Mouse (Mus musculus) left cerebral cortex, postnatal 36 days (tissue): ENCODE data around the gene Fam198a. TPM values are rescaled to one million over a fixed set of nuclear protein-coding genes. Genes with fewer than 3 reads are reported as not detected.

Source experiments
- DNase-seq, 2 experiments: peaks; one replicate each; pipeline ENCODE4 v3.0.0; 2021 to 2022; ENCODE audit warnings: low spot score in 2 of 2, mixed read lengths in 1 of 2
- intact Hi-C: fragments of 180-260 bp; cut with DNase I; formaldehyde crosslinking; loops from one replicate; pipeline ENCODE4 v1.15.1; 2025
- total RNA-seq, 2 experiments: library from RNA; stranded (reverse); gene quantifications; 2 replicates each; pipeline ENCODE4 v1.2.3; 2021

The Fam198a gene
- total RNA-seq, result 1 to 10 TPM; 5.2 to 5.4 TPM

- intact Hi-C loops, result no loop called here
Measured at GRCm38 (mm10) chr9:121950418-121951113, at the start of gene Fam198a. Fam198a (plus strand) TSS chr9:121950988.

GRCm38 (mm10) chr9:121901710-121902700 lies 48.8 kb upstream of the Fam198a start:
- intact Hi-C loops, result no loop called here
- DNase-seq, result no peak

More at GRCm38 (mm10) chr9:121950418-121951113, at the start of gene Fam198a:
- DNase-seq, result no peak

GRCm38 (mm10) chr9:121903476-121904305 lies 47.1 kb upstream of the Fam198a start:
- intact Hi-C loops, result no loop called here
- no peak for DNase-seq

GRCm38 (mm10) chr9:121904319-121904718 lies 46.5 kb upstream of the Fam198a start:
- peak in 1 of 2 experiments; percentile 1 for DNase-seq
- intact Hi-C loops, result no loop called here

GRCm38 (mm10) chr9:121904946-121905345 lies 45.8 kb upstream of the Fam198a start:
- intact Hi-C loops, result no loop called here
- DNase-seq, result peak in 1 of 2 experiments; percentile 2

GRCm38 (mm10) chr9:121905556-121906185 lies 45.1 kb upstream of the Fam198a start:
- DNase-seq, result peak; percentile 49 to 53
- intact Hi-C loops, result no loop called here

GRCm38 (mm10) chr9:121906456-121906855 lies 44.3 kb upstream of the Fam198a start:
- peak in 1 of 2 experiments; percentile 15 for DNase-seq
- intact Hi-C loops, result no loop called here

GRCm38 (mm10) chr9:121907356-121908070 lies 43.3 kb upstream of the Fam198a start:
- DNase-seq, result peak in 1 of 2 experiments; percentile 2
- intact Hi-C loops, result no loop called here

- intact Hi-C loops, result no loop called here
Measured at GRCm38 (mm10) chr9:121908321-121908720, 42.5 kb upstream of the Fam198a start.

GRCm38 (mm10) chr9:121909635-121910034 lies 41.2 kb upstream of the Fam198a start:
- DNase-seq, result no peak
- intact Hi-C loops, result no loop called here

More at GRCm38 (mm10) chr9:121908321-121908720, 42.5 kb upstream of the Fam198a start:
- DNase-seq, result no peak

- intact Hi-C loops, result no loop called here
Measured at GRCm38 (mm10) chr9:121911196-121911595, 39.6 kb upstream of the Fam198a start.

GRCm38 (mm10) chr9:121912786-121913185 lies 38.0 kb upstream of the Fam198a start:
- intact Hi-C loops, result no loop called here
- DNase-seq, result no peak

More at GRCm38 (mm10) chr9:121911196-121911595, 39.6 kb upstream of the Fam198a start:
- no peak for DNase-seq

- intact Hi-C loops, result no loop called here
- DNase-seq, result no peak
Measured at GRCm38 (mm10) chr9:121914226-121914757, 36.5 kb upstream of the Fam198a start.

- intact Hi-C loops, result no loop called here
- no peak for DNase-seq
Measured at GRCm38 (mm10) chr9:121915056-121915455, 35.7 kb upstream of the Fam198a start.

- intact Hi-C loops, result no loop called here
Measured at GRCm38 (mm10) chr9:121916102-121916501, 34.7 kb upstream of the Fam198a start, which contains the start of gene Cyp8b1. Cyp8b1 (minus strand) TSS chr9:121916305.

GRCm38 (mm10) chr9:121919027-121919501 lies 31.7 kb upstream of the Fam198a start:
- DNase-seq, result no peak
- intact Hi-C loops, result no loop called here

More at GRCm38 (mm10) chr9:121916102-121916501, 34.7 kb upstream of the Fam198a start, which contains the start of gene Cyp8b1:
- no peak for DNase-seq

- DNase-seq, result no peak
- intact Hi-C loops, result no loop called here
Measured at GRCm38 (mm10) chr9:121923443-121923842, 27.3 kb upstream of the Fam198a start.

GRCm38 (mm10) chr9:121923906-121924305 lies 26.9 kb upstream of the Fam198a start:
- intact Hi-C loops, result no loop called here
- DNase-seq, result no peak
